Mouse (Mus musculus): ENCODE measurements around the gene Agtr1a. TPM values are rescaled to one million over a fixed set of nuclear protein-coding genes. Genes with fewer than 3 reads are reported as not detected.

The Agtr1a gene
- polyA plus RNA-seq, 1 experiment from 2014 or later: 1.6 TPM

DNA sequence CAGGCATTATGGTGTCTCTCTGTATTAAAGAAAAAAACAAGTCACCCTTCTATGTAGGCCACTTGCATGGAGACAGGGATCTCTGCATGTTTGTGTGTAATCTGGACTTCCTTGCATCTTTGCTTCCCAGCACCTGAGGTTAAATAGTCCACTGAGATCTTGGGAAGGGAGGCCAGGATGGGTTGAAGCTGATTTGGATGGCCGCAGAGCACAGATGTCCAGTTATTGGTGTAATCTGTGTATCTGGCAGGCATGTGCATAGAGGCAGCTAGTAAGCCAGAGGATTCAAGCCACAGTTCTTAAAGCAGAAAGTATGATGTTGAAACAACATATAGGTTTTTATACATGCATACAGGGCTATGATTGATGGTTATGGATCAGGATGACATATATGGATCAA is 91.2 kb downstream of the Agtr1a start:
- Histone ChIP-seq H3K27ac (replicated peaks) (no peak overlapping the region), H3K9me3 (ENCODE audit: control insufficient read depth, low read length) (no peaks in the 10 kb centered on the region), H3K36me3 (ENCODE audit: control insufficient read depth, insufficient read depth, low read length) (no peaks in the 10 kb centered on the region), H3K4me2 (replicated peaks; ENCODE audit: low read depth) (no peak overlapping the region), H3K4me3 (ENCODE audit: low read depth, low read length) (no peak overlapping the region), H3K4me1 (replicated peaks; ENCODE audit: control insufficient read depth, insufficient read depth) (no peaks in the 10 kb centered on the region), H3K9ac (ENCODE audit: low read length) (no peak overlapping the region), H3K27me3 (ENCODE audit: control insufficient read depth, insufficient read depth, low read length) (no peaks in the 10 kb centered on the region)
- 72% methylated on average over 1 of the region's 1 CpGs for WGBS
- DNase-seq (ENCODE audit: low spot score) (no peak), ATAC-seq (ENCODE audit: low FRiP score, low TSS enrichment) (no peak)
- TF ChIP-seq EP300 (optimal IDR thresholded peaks at IDR 0.05): no peak
- TF ChIP-seq CTCF (IDR thresholded peaks at IDR 0.05; ENCODE audit: low read depth): no peak

Other genes with a start within 250 kb of the Agtr1a start
- gene Mboat1, start 200.0 kb upstream of the Agtr1a start, polyA plus RNA-seq (2015; fragmentation: Nextera tagmentation; extraction: Ambion mirVana): 98.7 and 104 TPM in 2 replicates
- gene Uqcrfs1, start 208.9 kb downstream of the Agtr1a start, polyA plus RNA-seq (2015; fragmentation: Nextera tagmentation; extraction: Ambion mirVana): 337 and 342 TPM in 2 replicates

Data from stomach, postnatal 0 days (tissue).